Mouse (Mus musculus) liver, adult 2 months (tissue): Measurements from ENCODE around the gene Srrd.

Experiments
- CTCF ChIP-seq: fragments of 200-500 bp; IDR thresholded peaks from 2 replicates; pipeline ENCODE4 v1.5.1; 2011; ENCODE audit warnings: low read depth, low read length, control low read depth
- POLR2A ChIP-seq: fragments of 200-500 bp; IDR thresholded peaks from 2 replicates; pipeline ENCODE4 v1.6.1; 2011; ENCODE audit warnings: low read length, control low read depth; ENCODE audit not compliant: insufficient read depth; ENCODE audit errors: extremely low read depth

DNA sequence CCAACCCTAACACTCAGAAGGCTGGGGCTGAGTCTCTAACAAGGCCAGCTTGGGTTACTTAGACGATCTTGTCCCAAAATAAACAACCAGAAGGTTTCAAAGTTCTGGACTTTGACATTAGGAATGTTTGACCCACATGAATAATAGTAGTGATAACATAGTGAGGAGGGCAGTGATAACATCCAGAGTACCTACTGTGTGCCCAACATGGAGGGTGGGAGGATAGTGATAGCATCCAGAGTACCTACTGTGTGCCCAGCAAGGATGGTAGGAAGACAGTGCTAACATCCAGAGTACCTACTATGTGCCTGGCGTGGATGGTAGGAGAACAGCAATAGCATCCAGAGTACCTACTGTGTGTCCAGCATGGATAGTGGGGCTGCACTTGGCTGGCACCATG lies 49.0 kb downstream of the Srrd start:
- no peak for TF ChIP-seq POLR2A
- TF ChIP-seq CTCF: no peak
